Mouse (Mus musculus): ENCODE measurements around the gene Olfr1056. TPM values are rescaled to one million over a fixed set of nuclear protein-coding genes. Genes with fewer than 3 reads are reported as not detected.
"Not testable (repeated sequence)": the region's sequence is repeated elsewhere in the genome, so short reads cannot be mapped to it uniquely, and the experiment has no call there.

The Olfr1056 gene
- polyA plus RNA-seq (2015; fragmentation: Nextera tagmentation; extraction: Ambion mirVana): not detected in 2 replicates

GRCm38 (mm10) chr2:86362369-86362768, at the start of gene Olfr1056:
Gene Olfr1056, minus strand, starts transcription at chr2:86362469.
- H3K36me3 ChIP-seq: no peaks in the 10 kb centered on the region
- no peaks in the 10 kb centered on the region for H3K27me3 ChIP-seq
- no peak within 1 kb of the TSS for H3K4me3 ChIP-seq
- no peak within 1 kb of the TSS for H3K9ac ChIP-seq
- no peak within 1 kb of the TSS for H3K27ac ChIP-seq (replicated peaks)
- H3K4me2 ChIP-seq: no peak within 1 kb of the TSS
- no peaks in the 10 kb centered on the region for H3K4me1 ChIP-seq (replicated peaks)
- ATAC-seq (ENCODE audit: low FRiP score, low read depth): no peak
- no peaks in the 10 kb centered on the region for H3K9me3 ChIP-seq

DNA sequence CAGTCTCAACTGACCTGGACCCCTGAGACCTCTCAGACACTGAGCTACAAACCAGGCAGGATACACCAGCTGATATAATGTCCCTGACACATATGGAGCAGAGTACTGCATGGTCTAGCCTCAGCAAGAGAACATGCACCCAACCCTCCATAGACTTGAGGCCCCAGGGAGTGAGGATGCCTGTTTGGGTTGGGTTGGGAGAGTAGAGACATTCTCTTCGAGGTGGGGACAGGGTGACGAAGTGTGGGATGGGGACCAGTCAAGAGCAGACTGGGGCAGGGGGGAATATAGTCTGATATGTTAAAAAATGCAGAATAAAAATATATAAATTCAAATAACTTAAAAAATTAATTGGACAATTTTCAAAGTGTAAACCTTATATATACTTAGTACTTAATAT, 32.8 kb upstream of the Olfr1056 start:
- no peak for ATAC-seq (ENCODE audit: low FRiP score, low read depth)
- no peak overlapping the region for H3K27ac ChIP-seq (replicated peaks)

GRCm38 (mm10) chr2:86388461-86388860, 26.2 kb upstream of the Olfr1056 start, which contains the start of gene Olfr1058:
Gene Olfr1058, minus strand, starts transcription at chr2:86388561.
- ATAC-seq (ENCODE audit: low FRiP score, low read depth); H3K4me2 ChIP-seq: not testable (repeated sequence)

More for the DNA sequence above, 32.8 kb upstream of the Olfr1056 start:
- 94% methylated on average over 2 of the region's 2 CpGs for WGBS
- Histone ChIP-seq H3K9ac (no peak overlapping the region), H3K36me3 (no peaks in the 10 kb centered on the region), H3K4me2 (no peak overlapping the region), H3K27me3 (no peaks in the 10 kb centered on the region), H3K4me1 (replicated peaks) (no peaks in the 10 kb centered on the region), H3K4me3 (no peak overlapping the region), H3K9me3 (no peaks in the 10 kb centered on the region)

GRCm38 (mm10) chr2:86378293-86378692, 16.0 kb upstream of the Olfr1056 start, which contains the start of gene Olfr1057:
Gene Olfr1057, minus strand, starts transcription at chr2:86378393.
- H3K36me3 ChIP-seq: no peaks in the 10 kb centered on the region
- H3K4me1 ChIP-seq (replicated peaks): no peaks in the 10 kb centered on the region
- no peak within 1 kb of the TSS for H3K9ac ChIP-seq
- H3K4me2 ChIP-seq: no peak within 1 kb of the TSS
- no peak within 1 kb of the TSS for H3K27ac ChIP-seq (replicated peaks)
- H3K9me3 ChIP-seq: no peaks in the 10 kb centered on the region
- H3K4me3 ChIP-seq: no peak within 1 kb of the TSS
- H3K27me3 ChIP-seq: no peaks in the 10 kb centered on the region
- no peak for ATAC-seq (ENCODE audit: low FRiP score, low read depth)

More at GRCm38 (mm10) chr2:86388461-86388860, 26.2 kb upstream of the Olfr1056 start, which contains the start of gene Olfr1058:
- not testable (repeated sequence) for H3K27ac ChIP-seq (replicated peaks); H3K4me3 ChIP-seq; H3K9me3 ChIP-seq; H3K4me1 ChIP-seq (replicated peaks); H3K27me3 ChIP-seq; H3K9ac ChIP-seq; H3K36me3 ChIP-seq

DNA sequence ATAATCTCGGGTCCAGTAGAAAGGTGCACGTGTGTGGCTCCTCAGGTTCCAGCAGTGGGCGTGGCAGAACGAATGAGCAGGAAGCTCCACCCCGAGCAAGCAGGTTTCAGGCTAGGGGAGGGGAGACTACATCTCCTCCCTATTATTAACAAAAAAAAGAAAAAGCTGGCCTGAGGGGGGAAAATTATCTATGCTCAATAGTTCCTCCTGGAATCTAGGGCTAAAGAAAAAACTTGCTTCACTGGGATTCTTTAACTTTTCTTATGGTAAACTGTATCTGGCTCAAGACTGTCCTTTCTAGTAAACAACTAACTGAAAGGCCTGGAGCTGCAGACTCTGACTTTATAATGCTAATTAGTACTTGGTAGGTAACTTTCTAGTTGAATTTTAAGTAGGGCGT, 4.1 kb upstream of the Olfr1056 start:
- not testable (repeated sequence) for H3K4me2 ChIP-seq; H3K27ac ChIP-seq (replicated peaks); H3K4me1 ChIP-seq (replicated peaks); H3K36me3 ChIP-seq; H3K9ac ChIP-seq; ATAC-seq (ENCODE audit: low FRiP score, low read depth); H3K4me3 ChIP-seq; H3K27me3 ChIP-seq; H3K9me3 ChIP-seq
- 58% methylated on average over 2 of the region's 6 CpGs for WGBS

DNA sequence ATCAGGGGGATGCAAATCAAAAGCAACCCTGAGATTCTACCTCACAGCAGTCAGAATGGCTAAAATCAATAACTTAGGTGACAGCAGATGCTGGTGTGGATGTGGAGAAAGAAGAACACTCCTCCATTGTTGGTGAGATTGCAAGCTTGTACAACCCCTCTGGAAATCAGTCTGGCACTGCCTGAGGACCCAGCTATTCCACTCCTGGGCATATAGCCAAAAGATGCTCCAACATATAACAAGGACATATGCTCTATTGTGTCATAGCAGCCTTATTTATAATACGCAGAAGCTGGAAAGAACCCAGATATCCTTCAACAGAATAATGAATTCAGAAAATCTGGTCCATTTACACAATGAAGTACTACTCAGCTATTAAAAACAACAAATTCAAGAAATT, 10.5 kb downstream of the Olfr1056 start:
- H3K4me2 ChIP-seq; H3K4me1 ChIP-seq (replicated peaks); H3K9me3 ChIP-seq; ATAC-seq (ENCODE audit: low FRiP score, low read depth); H3K27me3 ChIP-seq; H3K27ac ChIP-seq (replicated peaks); H3K4me3 ChIP-seq; H3K9ac ChIP-seq; H3K36me3 ChIP-seq: not testable (repeated sequence)
- WGBS: 76% methylated on average over 1 of the region's 1 CpGs

DNA sequence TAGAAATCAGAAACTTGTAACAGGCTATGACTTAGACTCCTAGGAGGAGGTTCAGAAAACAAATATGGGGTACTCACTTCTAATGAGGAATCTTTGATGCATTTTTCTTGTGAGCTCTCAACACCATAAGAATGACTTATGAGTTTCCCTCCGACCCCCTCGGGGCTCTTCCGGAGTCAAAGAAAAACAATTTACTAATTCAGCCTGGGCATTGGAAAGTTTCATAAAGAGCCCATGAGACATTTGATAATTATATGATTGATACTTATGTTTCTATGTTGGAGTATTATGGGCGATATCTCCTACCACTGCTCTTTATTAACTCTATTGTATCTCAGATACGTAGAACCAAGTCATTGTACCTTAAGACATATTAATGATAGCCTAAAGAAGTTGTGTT, 12.1 kb downstream of the Olfr1056 start, which contains the start of gene Olfr1055:
Gene Olfr1055, minus strand, starts transcription at position 101 of the 400 bp plus-strand sequence.
- no peaks in the 10 kb centered on the region for H3K9me3 ChIP-seq
- H3K4me3 ChIP-seq: no peak within 1 kb of the TSS
- H3K27ac ChIP-seq (replicated peaks): no peak within 1 kb of the TSS
- H3K4me1 ChIP-seq (replicated peaks): no peaks in the 10 kb centered on the region
- H3K9ac ChIP-seq: no peak within 1 kb of the TSS
- no peaks in the 10 kb centered on the region for H3K36me3 ChIP-seq
- no peak within 1 kb of the TSS for H3K4me2 ChIP-seq
- ATAC-seq (ENCODE audit: low FRiP score, low read depth): no peak
- no peaks in the 10 kb centered on the region for H3K27me3 ChIP-seq
- WGBS: 93% methylated on average over 5 of the region's 5 CpGs

GRCm38 (mm10) chr2:86335333-86335732, 26.9 kb downstream of the Olfr1056 start, which contains the start of gene Olfr1054:
Gene Olfr1054, minus strand, starts transcription at chr2:86335433.
- no peak within 1 kb of the TSS for H3K9ac ChIP-seq
- H3K4me1 ChIP-seq (replicated peaks): no peaks in the 10 kb centered on the region
- ATAC-seq (ENCODE audit: low FRiP score, low read depth): no peak
- no peak within 1 kb of the TSS for H3K27ac ChIP-seq (replicated peaks)
- no peaks in the 10 kb centered on the region for H3K27me3 ChIP-seq
- H3K36me3 ChIP-seq: no peaks in the 10 kb centered on the region
- H3K4me2 ChIP-seq: no peak within 1 kb of the TSS
- no peaks in the 10 kb centered on the region for H3K9me3 ChIP-seq
- 83% methylated on average over 3 of the region's 3 CpGs for WGBS
- no peak within 1 kb of the TSS for H3K4me3 ChIP-seq

- Histone ChIP-seq H3K27ac (replicated peaks) (no peak within 1 kb of the TSS), H3K4me2 (no peak within 1 kb of the TSS), H3K4me1 (replicated peaks) (no peaks in the 10 kb centered on the region), H3K9me3 (no peaks in the 10 kb centered on the region), H3K4me3 (no peak within 1 kb of the TSS), H3K9ac (no peak within 1 kb of the TSS), H3K36me3 (no peaks in the 10 kb centered on the region), H3K27me3 (no peaks in the 10 kb centered on the region)
- 65% methylated on average over 3 of the region's 3 CpGs for WGBS
- ATAC-seq (ENCODE audit: low FRiP score, low read depth): no peak
These were observed 47.1 kb downstream of the Olfr1056 start, which contains the start of gene Olfr1053 for GRCm38 (mm10) chr2:86315184-86315583. Gene Olfr1053, minus strand, starts transcription at chr2:86315284.

Other genes starting within 250 kb of the Olfr1056 start
- not detected in 2 replicates for gene Olfr1039, start 226.5 kb downstream of the Olfr1056 start, polyA plus RNA-seq (2015; fragmentation: Nextera tagmentation; extraction: Ambion mirVana)
- gene Olfr1040, start 215.7 kb downstream of the Olfr1056 start, polyA plus RNA-seq (2015; fragmentation: Nextera tagmentation; extraction: Ambion mirVana): not detected in 2 replicates
- not detected in 2 replicates for gene Olfr1042, start 200.6 kb downstream of the Olfr1056 start, polyA plus RNA-seq (2015; fragmentation: Nextera tagmentation; extraction: Ambion mirVana)
- gene Olfr1043, start 194.9 kb downstream of the Olfr1056 start, polyA plus RNA-seq (2015; fragmentation: Nextera tagmentation; extraction: Ambion mirVana): not detected in 2 replicates
- not detected in 2 replicates for gene Olfr1044, start 184.6 kb downstream of the Olfr1056 start, polyA plus RNA-seq (2015; fragmentation: Nextera tagmentation; extraction: Ambion mirVana)
- not detected in 2 replicates for gene Olfr52, start 176.8 kb downstream of the Olfr1056 start, polyA plus RNA-seq (2015; fragmentation: Nextera tagmentation; extraction: Ambion mirVana)
- not detected in 2 replicates for gene Olfr1045, start 159.5 kb downstream of the Olfr1056 start, polyA plus RNA-seq (2015; fragmentation: Nextera tagmentation; extraction: Ambion mirVana)
- gene Olfr1046, start 143.2 kb downstream of the Olfr1056 start, polyA plus RNA-seq (2015; fragmentation: Nextera tagmentation; extraction: Ambion mirVana): not detected in 2 replicates
- gene Olfr1047, start 131.1 kb downstream of the Olfr1056 start, polyA plus RNA-seq (2015; fragmentation: Nextera tagmentation; extraction: Ambion mirVana): not detected in 2 replicates
- gene Olfr1048, start 122.2 kb downstream of the Olfr1056 start, polyA plus RNA-seq (2015; fragmentation: Nextera tagmentation; extraction: Ambion mirVana): not detected in 2 replicates
- not detected in 2 replicates for gene Olfr1049, start 104.1 kb downstream of the Olfr1056 start, polyA plus RNA-seq (2015; fragmentation: Nextera tagmentation; extraction: Ambion mirVana)
- gene Olfr1051, start 83.4 kb downstream of the Olfr1056 start, polyA plus RNA-seq (2015; fragmentation: Nextera tagmentation; extraction: Ambion mirVana): not detected in 2 replicates
- not detected in 2 replicates for gene Olfr1052, start 70.0 kb downstream of the Olfr1056 start, polyA plus RNA-seq (2015; fragmentation: Nextera tagmentation; extraction: Ambion mirVana)
- gene Olfr1053, start 47.2 kb downstream of the Olfr1056 start, polyA plus RNA-seq (2015; fragmentation: Nextera tagmentation; extraction: Ambion mirVana): not detected in 2 replicates
- gene Olfr1054, start 27.0 kb downstream of the Olfr1056 start, polyA plus RNA-seq (2015; fragmentation: Nextera tagmentation; extraction: Ambion mirVana): not detected in 2 replicates
- not detected in 2 replicates for gene Olfr1055, start 12.2 kb downstream of the Olfr1056 start, polyA plus RNA-seq (2015; fragmentation: Nextera tagmentation; extraction: Ambion mirVana)
- not detected in 2 replicates for gene Olfr1057, start 15.9 kb upstream of the Olfr1056 start, polyA plus RNA-seq (2015; fragmentation: Nextera tagmentation; extraction: Ambion mirVana)
- gene Olfr1058, start 26.1 kb upstream of the Olfr1056 start, polyA plus RNA-seq (2015; fragmentation: Nextera tagmentation; extraction: Ambion mirVana): not detected in 2 replicates
- gene Olfr1061, start 51.6 kb upstream of the Olfr1056 start, polyA plus RNA-seq (2015; fragmentation: Nextera tagmentation; extraction: Ambion mirVana): not detected in 2 replicates
- not detected in 2 replicates for gene Olfr1062, start 64.3 kb upstream of the Olfr1056 start, polyA plus RNA-seq (2015; fragmentation: Nextera tagmentation; extraction: Ambion mirVana)
- not detected in 2 replicates for gene Olfr1065, start 88.1 kb upstream of the Olfr1056 start, polyA plus RNA-seq (2015; fragmentation: Nextera tagmentation; extraction: Ambion mirVana)
- not detected in 2 replicates for gene Olfr1066, start 93.8 kb upstream of the Olfr1056 start, polyA plus RNA-seq (2015; fragmentation: Nextera tagmentation; extraction: Ambion mirVana)
- gene Olfr228, start 124.9 kb upstream of the Olfr1056 start, polyA plus RNA-seq (2015; fragmentation: Nextera tagmentation; extraction: Ambion mirVana): not detected in 2 replicates
- gene Olfr1076, start 146.0 kb upstream of the Olfr1056 start, polyA plus RNA-seq (2015; fragmentation: Nextera tagmentation; extraction: Ambion mirVana): not detected in 2 replicates
- gene Olfr1079, start 180.0 kb upstream of the Olfr1056 start, polyA plus RNA-seq (2015; fragmentation: Nextera tagmentation; extraction: Ambion mirVana): not detected in 2 replicates
- not detected in 2 replicates for gene Olfr1080, start 195.8 kb upstream of the Olfr1056 start, polyA plus RNA-seq (2015; fragmentation: Nextera tagmentation; extraction: Ambion mirVana)
- not detected in 2 replicates for gene Olfr1082, start 236.5 kb upstream of the Olfr1056 start, polyA plus RNA-seq (2015; fragmentation: Nextera tagmentation; extraction: Ambion mirVana)

All from hindbrain, embryonic 15.5 days (tissue).